Mouse (Mus musculus) midbrain, embryonic 13.5 days (tissue): ENCODE results near the gene 0610040J01Rik. TPM values are rescaled to one million over a fixed set of nuclear protein-coding genes. Genes with fewer than 3 reads are reported as not detected.
A peak's percentile ranks its signal among the peaks of the same experiment; 100 is the strongest.

Source experiments
- ATAC-seq: fragments of 200-750 bp; cut with Nextera tagmentation; 2 replicates; pipeline ENCODE4 v1.8.0; 2017; ENCODE audit warnings: mild to moderate bottlenecking, moderate TSS enrichment, moderate library complexity
- H3K27ac ChIP-seq: fragments of 300-500 bp; sonication (generic); 2 replicates; pipeline ENCODE4 v1.5.1; 2015; ENCODE audit warnings: inconsistent platforms, mild to moderate bottlenecking, moderate library complexity
- H3K27me3 ChIP-seq: fragments of 300-500 bp; sonication (generic); 2 replicates; pipeline ENCODE4 v1.6.1; 2015; ENCODE audit warnings: mild to moderate bottlenecking, inconsistent platforms
- H3K36me3 ChIP-seq: fragments of 300-500 bp; sonication (generic); 2 replicates; pipeline ENCODE4 v1.6.1; 2015; ENCODE audit warnings: mild to moderate bottlenecking, inconsistent platforms
- H3K4me1 ChIP-seq: fragments of 300-500 bp; sonication (generic); replicated peaks from 2 replicates; pipeline ENCODE4 v1.6.1; 2015; ENCODE audit warnings: inconsistent platforms
- H3K4me2 ChIP-seq: fragments of 300-500 bp; sonication (generic); replicated peaks from 2 replicates; pipeline ENCODE4 v1.6.1; 2015; ENCODE audit warnings: moderate library complexity, mild to moderate bottlenecking, inconsistent platforms
- H3K4me3 ChIP-seq: fragments of 300-500 bp; sonication (generic); replicated peaks from 2 replicates; pipeline ENCODE4 v1.5.1; 2015; ENCODE audit warnings: mild to moderate bottlenecking, inconsistent platforms
- H3K9ac ChIP-seq: fragments of 300-500 bp; sonication (generic); replicated peaks from 2 replicates; pipeline ENCODE4 v1.6.1; 2015; ENCODE audit warnings: mild to moderate bottlenecking, inconsistent platforms
- H3K9me3 ChIP-seq: fragments of 300-500 bp; sonication (generic); 2 replicates; pipeline ENCODE4 v1.6.1; 2016; ENCODE audit warnings: mild to moderate bottlenecking, inconsistent platforms
- WGBS: fragments of 180-500 bp; shearing (Covaris S2); methylation state at CpG from one replicate; pipeline ENCODE4 v1.1.7; 2015; 5-methylcytosine and 5-hydroxymethylcytosine counted together
- polyA plus RNA-seq: library from polyadenylated mRNA; unstranded; fragments of >200 nt; fragmentation: Nextera tagmentation; extraction: Ambion mirVana; gene quantifications from 2 replicates; pipeline ENCODE4 v1.2.1, GENCODE M21; 2015

0610040J01Rik gene
- polyA plus RNA-seq, 1 experiment from 2014 or later = 1.6 TPM

DNA sequence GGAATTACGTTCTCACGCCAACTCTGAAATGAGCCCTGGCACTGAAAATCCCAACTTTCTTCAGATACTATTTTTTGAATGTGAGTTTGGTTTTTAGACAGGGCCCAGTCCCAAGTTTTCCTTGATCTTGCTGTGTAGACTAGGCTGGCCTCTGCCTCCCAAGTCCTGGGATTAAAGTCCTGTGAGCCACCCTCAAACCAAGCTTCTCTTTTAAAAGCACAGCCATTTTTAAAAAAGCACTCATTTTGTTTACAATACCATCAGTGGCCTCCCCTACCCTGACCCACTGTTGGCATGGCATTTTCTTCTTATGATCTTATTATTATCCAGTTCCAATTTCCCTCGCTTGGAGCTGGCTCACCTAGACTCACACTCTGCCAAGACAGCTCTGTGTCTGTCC is 22.3 kb downstream of the 0610040J01Rik start:
- 59% methylated on average over 3 of the region's 3 CpGs for whole genome bisulfite sequencing
- Histone ChIP-seq H3K9me3 (no peaks in the 10 kb centered on the region), H3K4me1 (no peaks in the 10 kb centered on the region), H3K9ac (no peak overlapping the region), H3K36me3 (no peaks in the 10 kb centered on the region), H3K4me3 (no peak overlapping the region), H3K4me2 (no peak overlapping the region), H3K27me3 (no peaks in the 10 kb centered on the region), H3K27ac (no peak overlapping the region)
- ATAC-seq = no peak

DNA sequence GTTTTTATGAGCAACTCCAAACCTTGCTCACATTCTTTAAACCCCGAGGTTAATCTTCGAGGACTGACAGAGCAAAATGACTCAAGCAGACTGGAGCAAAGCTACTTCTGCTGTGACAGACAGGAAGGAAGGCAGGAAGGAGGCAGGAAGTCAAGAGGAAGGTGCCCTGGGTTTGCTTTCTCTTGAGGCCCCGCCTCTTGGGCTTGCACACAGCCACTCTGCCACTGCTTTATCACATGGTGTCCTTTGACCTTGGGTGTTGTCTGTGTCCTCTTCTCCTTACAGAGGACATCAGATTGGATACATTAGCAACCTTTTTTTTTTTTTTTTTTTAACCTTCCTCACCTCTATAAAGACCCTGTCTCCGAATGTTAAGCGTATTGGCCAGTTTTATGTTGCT is 25.0 kb downstream of the 0610040J01Rik start:
- H3K9me3 ChIP-seq = no peaks in the 10 kb centered on the region
- no peak overlapping the region for H3K4me2 ChIP-seq
- H3K4me3 ChIP-seq = no peak overlapping the region
- no peak overlapping the region for H3K27ac ChIP-seq
- no peaks in the 10 kb centered on the region for H3K36me3 ChIP-seq
- no peaks in the 10 kb centered on the region for H3K27me3 ChIP-seq
- H3K9ac ChIP-seq = no peak overlapping the region
- WGBS = 88% methylated on average over 5 of the region's 5 CpGs
- ATAC-seq = no peak
- no peaks in the 10 kb centered on the region for H3K4me1 ChIP-seq

DNA sequence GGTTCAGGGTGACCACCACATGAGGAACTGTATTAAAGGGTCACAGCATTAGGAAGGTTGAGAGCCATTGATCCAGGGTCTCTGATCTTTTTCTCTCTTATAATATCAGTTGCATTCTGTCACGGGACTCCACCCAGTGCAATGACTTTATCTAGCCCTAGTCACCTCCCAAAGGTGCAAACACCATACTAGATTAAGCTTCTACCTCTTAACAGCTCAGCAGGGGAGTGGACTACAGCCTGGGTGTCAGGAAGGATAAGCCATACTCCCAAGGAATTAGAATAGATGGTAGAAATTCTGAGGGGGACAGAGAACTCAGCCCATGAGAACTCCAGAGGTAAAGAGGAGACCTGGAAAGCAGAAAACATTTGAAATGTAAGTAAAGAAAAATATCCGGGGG is 25.7 kb downstream of the 0610040J01Rik start:
- Histone ChIP-seq H3K27me3 (no peaks in the 10 kb centered on the region), H3K36me3 (no peaks in the 10 kb centered on the region), H3K4me3 (no peak overlapping the region), H3K4me1 (no peaks in the 10 kb centered on the region), H3K9me3 (no peaks in the 10 kb centered on the region), H3K4me2 (no peak overlapping the region), H3K9ac (no peak overlapping the region), H3K27ac (no peak overlapping the region)
- ATAC-seq = no peak
- 88% methylated on average over 2 of the region's 2 CpGs for WGBS

DNA sequence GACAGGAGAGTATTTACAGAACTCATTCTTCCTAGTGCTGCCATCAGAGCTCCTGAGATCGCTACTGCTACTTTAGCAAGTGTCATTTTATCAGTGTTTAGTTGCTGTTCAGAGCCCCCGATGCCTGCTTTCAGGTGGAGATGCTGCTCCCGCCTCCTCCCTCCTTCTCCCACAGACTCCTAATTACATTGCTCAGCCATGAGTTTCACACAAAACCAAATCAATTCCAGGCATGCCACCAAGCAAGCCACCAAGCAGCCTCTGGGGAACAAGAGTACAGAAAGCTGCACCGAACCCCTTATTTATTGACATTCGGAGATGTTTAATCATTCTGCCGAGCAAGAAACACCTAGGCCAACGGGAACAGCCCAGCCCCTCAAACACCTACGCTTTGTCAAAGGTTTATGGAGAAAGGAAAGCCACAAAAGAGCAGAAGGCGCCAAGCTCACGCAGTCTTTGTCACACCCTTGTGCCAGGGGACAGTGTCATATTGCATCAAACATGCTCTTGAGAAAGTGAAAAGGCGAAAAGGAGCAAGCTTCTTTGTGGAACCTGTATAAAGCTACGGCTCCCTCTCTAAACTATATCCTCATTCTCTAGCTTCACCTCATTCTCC is 27.7 kb downstream of the 0610040J01Rik start:
- no peaks in the 10 kb centered on the region for H3K36me3 ChIP-seq
- no peak for ATAC-seq
- H3K9ac ChIP-seq = no peak overlapping the region
- 77% methylated on average over 12 of the region's 12 CpGs for WGBS
- H3K4me1 ChIP-seq = no peaks in the 10 kb centered on the region
- no peaks in the 10 kb centered on the region for H3K9me3 ChIP-seq
- no peak overlapping the region for H3K4me3 ChIP-seq
- no peak overlapping the region for H3K27ac ChIP-seq
- no peak overlapping the region for H3K4me2 ChIP-seq
- H3K27me3 ChIP-seq = no peaks in the 10 kb centered on the region

DNA sequence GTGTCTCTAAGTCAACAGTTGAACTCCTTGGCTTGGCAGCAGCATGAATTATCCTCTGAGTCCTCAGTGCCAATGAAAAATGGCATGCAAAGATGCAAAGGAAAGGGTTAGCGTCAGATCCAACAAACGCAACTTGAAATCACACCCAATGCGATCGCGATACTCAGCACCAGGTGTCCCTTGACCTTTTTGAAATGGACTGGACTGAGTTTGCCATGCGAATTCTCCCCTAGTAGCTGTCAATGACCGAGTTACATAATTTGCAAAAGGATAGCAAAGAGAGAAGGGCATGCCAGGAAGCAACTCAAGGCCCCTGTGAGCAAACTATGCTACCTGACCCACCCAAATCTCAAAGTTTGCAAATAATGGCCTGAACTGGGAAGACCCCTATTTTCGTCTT is 34.9 kb downstream of the 0610040J01Rik start:
- no peak overlapping the region for H3K4me2 ChIP-seq
- WGBS = 93% methylated on average over 8 of the region's 8 CpGs
- H3K4me3 ChIP-seq = no peak overlapping the region
- ATAC-seq = no peak
- peaks cover 4% of the 10 kb centered on the region; the same call in 1 of the 2 replicates for H3K9me3 ChIP-seq
- H3K36me3 ChIP-seq = no peaks in the 10 kb centered on the region
- H3K4me1 ChIP-seq = no peaks in the 10 kb centered on the region
- no peak overlapping the region for H3K9ac ChIP-seq
- no peak overlapping the region for H3K27ac ChIP-seq
- H3K27me3 ChIP-seq = no peaks in the 10 kb centered on the region

DNA sequence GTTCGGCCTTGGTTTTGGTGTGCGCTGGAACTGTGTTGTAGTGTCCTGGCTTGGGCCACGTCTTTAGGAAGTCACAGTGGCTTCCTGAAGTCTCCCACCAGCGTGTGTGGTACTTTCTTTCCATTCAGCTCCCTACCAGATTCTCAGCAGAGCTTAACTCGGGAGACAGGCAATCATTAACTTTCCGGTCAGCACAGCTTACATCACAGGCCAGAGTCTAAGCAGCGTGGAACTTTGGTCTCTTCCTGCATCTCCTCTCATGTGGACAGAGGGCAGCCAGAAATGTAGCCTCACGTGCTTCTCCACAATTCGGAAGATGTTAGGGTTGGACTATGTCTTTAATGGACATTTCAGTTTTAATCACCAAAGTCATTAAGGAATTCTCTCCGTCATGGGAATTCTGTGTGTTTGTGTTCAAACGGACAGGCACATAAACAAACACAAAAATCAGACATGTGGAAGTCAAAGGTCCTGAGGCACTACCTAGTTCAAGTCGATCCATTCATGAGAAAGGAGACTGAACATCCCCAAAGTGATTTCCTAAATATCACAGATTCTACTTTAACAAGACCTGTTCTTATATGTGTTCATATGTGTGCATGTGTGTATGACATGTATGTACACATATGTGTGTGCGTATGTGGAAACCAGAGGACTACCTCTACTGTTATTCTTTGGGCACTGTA is 35.5 kb downstream of the 0610040J01Rik start:
- WGBS = 93% methylated on average over 13 of the region's 13 CpGs
- ATAC-seq = no peak
- Histone ChIP-seq H3K4me1 (no peaks in the 10 kb centered on the region), H3K36me3 (no peaks in the 10 kb centered on the region), H3K4me2 (no peak overlapping the region), H3K27ac (no peak overlapping the region), H3K9ac (no peak overlapping the region), H3K27me3 (no peaks in the 10 kb centered on the region), H3K4me3 (no peak overlapping the region), H3K9me3 (peaks cover 4% of the 10 kb centered on the region; the same call in 1 of the 2 replicates)

DNA sequence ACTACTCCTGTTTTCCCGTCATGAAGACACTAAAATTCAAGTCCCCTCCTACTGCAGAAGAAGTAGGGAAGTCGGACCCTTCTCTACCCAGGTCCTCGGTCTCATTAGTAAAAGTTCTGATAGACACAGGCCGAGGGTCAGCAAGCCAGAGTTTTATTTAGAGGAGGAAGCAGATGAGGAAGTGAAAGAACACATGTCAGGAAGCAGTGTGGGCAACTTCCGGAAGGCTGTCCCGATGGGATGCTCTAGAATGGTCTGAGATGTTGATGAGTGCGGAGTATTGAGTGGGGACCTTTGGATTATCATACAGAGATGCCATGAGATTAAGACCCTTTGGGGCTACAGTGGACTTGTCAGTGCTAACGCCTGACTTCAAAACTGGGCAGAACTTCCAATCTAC is 46.7 kb downstream of the 0610040J01Rik start:
- Histone ChIP-seq H3K36me3 (no peaks in the 10 kb centered on the region), H3K9me3 (no peaks in the 10 kb centered on the region), H3K27ac (no peak overlapping the region), H3K4me3 (no peak overlapping the region), H3K9ac (no peak overlapping the region), H3K4me2 (no peak overlapping the region), H3K4me1 (no peaks in the 10 kb centered on the region), H3K27me3 (no peaks in the 10 kb centered on the region)
- no peak for ATAC-seq
- 95% methylated on average over 8 of the region's 8 CpGs for WGBS

DNA sequence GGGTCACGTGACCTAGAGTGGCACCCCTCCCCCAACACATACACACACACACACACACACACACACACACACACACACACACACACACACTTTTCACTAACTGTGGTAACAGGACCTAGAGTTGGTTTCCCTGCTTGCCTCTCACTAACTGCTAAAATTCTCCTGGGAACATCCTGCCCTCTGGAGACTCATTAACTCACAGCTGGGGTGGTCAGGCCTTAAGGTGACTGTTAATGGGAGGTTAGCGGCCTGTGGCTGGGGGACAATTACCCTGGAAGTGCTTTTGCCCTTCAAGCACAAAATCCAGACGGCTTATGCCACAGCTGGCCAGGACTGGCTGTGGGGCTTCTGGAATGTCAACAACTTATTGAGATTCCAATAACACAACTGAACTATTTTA is 55.3 kb downstream of the 0610040J01Rik start:
- ATAC-seq = no peak
- Histone ChIP-seq H3K9ac (no peak overlapping the region), H3K4me3 (no peak overlapping the region), H3K36me3 (no peaks in the 10 kb centered on the region), H3K27ac (no peak overlapping the region), H3K27me3 (no peaks in the 10 kb centered on the region), H3K9me3 (no peaks in the 10 kb centered on the region), H3K4me1 (peaks cover 10% of the 10 kb centered on the region), H3K4me2 (no peak overlapping the region)
- 46% methylated on average over 3 of the region's 3 CpGs for WGBS

DNA sequence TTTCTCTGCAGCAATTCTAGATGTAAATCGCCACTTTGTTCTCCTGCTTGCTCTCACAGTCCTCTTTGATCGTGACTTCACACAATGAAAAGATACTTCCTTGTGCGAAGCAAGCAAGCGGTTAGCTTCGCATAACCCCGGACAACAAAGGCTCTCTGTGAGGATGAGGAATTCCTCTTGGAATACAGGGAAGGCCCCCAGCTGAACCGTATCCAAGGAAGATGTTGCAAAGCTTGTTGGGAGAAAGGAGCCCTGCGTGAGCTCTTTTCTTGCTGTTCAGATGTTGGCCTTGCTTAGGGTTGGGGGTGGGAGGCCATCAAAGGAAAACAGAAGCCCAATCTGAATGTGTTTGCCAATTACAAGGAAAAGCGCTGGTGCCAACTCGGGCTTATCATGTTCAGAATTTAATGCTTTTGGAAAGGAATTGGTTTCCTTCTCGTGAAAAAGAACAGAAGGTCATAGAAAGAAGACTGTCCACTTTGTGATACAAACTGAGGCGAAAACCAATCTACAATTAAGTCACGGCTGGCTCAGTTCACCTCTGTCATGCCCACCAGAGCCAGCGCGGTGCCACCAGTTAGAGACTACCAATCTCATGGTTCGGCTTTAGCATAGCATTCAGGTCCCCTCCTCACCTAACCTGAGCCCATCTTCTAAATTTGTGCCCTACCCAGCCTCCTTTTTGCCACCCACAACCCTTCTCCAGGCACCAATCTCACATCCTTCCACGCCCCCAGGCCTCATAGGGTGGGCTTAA is 60.2 kb downstream of the 0610040J01Rik start:
- no peaks in the 10 kb centered on the region for H3K36me3 ChIP-seq
- H3K9ac ChIP-seq = no peak overlapping the region
- peak overlapping the region; percentile 28 for H3K4me2 ChIP-seq
- 0 out of 2 replicates have a peak overlapping the region, but pooled peaks have one; percentile 40 for H3K27ac ChIP-seq
- H3K9me3 ChIP-seq = no peaks in the 10 kb centered on the region
- no peak overlapping the region for H3K4me3 ChIP-seq
- H3K27me3 ChIP-seq = peaks cover 17% of the 10 kb centered on the region
- ATAC-seq = peak; percentile 81
- peaks cover 13% of the 10 kb centered on the region for H3K4me1 ChIP-seq
- WGBS = 30% methylated on average over 17 of the region's 17 CpGs

DNA sequence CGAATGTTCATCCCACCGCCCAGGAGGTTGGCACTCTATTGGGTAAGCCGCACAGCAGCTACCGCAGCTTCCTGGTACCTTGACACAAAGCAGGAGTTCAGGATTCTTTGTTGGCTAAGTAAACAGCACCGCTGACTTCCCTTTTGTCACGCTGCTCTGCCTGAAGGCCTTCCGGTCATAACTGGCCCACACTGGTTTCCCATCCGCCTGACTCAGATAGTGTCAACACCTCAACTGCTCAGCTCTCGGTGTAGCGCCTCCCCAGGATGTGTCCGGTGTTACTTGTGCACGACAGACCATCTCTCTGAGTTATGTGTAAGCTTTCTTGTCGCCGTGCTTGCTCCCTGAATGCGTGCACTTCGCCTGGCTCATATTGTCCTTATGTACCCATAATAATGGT is 62.7 kb downstream of the 0610040J01Rik start:
- Histone ChIP-seq H3K4me3 (no peak overlapping the region), H3K36me3 (no peaks in the 10 kb centered on the region), H3K9me3 (no peaks in the 10 kb centered on the region), H3K4me1 (peaks cover 18% of the 10 kb centered on the region), H3K27ac (no peak overlapping the region), H3K9ac (no peak overlapping the region), H3K4me2 (no peak overlapping the region), H3K27me3 (peaks cover 26% of the 10 kb centered on the region)
- ATAC-seq = no peak
- WGBS = 70% methylated on average over 16 of the region's 16 CpGs

DNA sequence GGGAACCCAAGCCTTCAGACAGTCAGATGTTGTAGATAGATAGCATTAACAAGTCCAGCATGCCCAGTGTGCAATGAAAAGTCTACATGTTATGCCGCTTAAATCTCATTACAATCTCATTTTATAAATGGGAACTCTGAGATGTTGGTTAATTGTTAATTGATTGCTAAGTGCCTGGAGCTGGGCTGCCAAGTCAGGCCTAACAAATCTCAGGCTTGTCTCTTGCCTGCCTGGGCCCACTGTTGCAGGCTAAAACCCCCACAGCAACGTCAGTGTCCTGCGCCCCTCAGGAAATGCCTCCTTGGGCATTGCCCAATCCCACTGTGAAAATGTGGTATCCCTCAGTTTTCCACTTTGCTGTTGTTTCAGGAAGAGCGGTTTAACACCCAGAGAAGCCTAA is 63.9 kb downstream of the 0610040J01Rik start:
- no peak for ATAC-seq
- no peak overlapping the region for H3K4me2 ChIP-seq
- WGBS = 90% methylated on average over 4 of the region's 4 CpGs

DNA sequence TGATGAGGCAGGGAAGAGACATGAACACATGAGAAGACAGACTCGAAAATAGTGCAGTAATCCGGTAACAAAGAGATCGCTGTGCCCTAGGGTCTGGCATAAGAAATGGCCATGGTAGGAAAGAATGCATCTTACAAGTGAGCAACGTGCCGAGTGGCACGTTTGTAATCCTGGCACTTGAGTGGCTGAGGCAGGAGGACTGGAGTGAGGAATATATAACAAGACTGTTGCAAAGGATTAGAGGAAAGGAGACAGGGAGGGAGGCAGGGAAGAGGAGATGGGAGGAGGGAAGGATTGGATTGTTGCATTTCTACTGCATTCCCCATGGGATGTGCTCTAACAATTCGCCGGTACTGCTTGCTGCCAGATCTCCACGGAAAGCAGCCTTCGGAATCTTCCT is 66.9 kb downstream of the 0610040J01Rik start:
- no peaks in the 10 kb centered on the region for H3K36me3 ChIP-seq
- H3K9me3 ChIP-seq = no peaks in the 10 kb centered on the region
- H3K4me2 ChIP-seq = no peak overlapping the region
- H3K4me1 ChIP-seq = peaks cover 5% of the 10 kb centered on the region; the same call in 1 of the 2 replicates
- H3K9ac ChIP-seq = no peak overlapping the region
- 45% methylated on average over 10 of the region's 10 CpGs for WGBS
- H3K27ac ChIP-seq = no peak overlapping the region
- peak; percentile 48; the same call in 1 of the 2 replicates for ATAC-seq
- no peak overlapping the region for H3K4me3 ChIP-seq
- peaks cover 16% of the 10 kb centered on the region for H3K27me3 ChIP-seq

More for the DNA sequence above, 63.9 kb downstream of the 0610040J01Rik start:
- peaks cover 26% of the 10 kb centered on the region for H3K27me3 ChIP-seq
- H3K9ac ChIP-seq = no peak overlapping the region
- H3K27ac ChIP-seq = no peak overlapping the region
- no peaks in the 10 kb centered on the region for H3K9me3 ChIP-seq
- H3K36me3 ChIP-seq = no peaks in the 10 kb centered on the region
- peaks cover 18% of the 10 kb centered on the region for H3K4me1 ChIP-seq
- H3K4me3 ChIP-seq = no peak overlapping the region
